Mouse (Mus musculus) G1E (cell line): ENCODE results near the gene Lrrn4cl.

Experiments
- CTCF ChIP-seq: IDR thresholded peaks from 2 replicates; pipeline ENCODE4 v1.5.1; 2012; ENCODE audit warnings: low read depth, low read length, inconsistent platforms, mixed read lengths
- GATA1 ChIP-seq: IDR thresholded peaks from 2 replicates; pipeline ENCODE4 v1.6.1; 2012; ENCODE audit warnings: borderline replicate concordance, low read length, inconsistent platforms, mixed read lengths

DNA sequence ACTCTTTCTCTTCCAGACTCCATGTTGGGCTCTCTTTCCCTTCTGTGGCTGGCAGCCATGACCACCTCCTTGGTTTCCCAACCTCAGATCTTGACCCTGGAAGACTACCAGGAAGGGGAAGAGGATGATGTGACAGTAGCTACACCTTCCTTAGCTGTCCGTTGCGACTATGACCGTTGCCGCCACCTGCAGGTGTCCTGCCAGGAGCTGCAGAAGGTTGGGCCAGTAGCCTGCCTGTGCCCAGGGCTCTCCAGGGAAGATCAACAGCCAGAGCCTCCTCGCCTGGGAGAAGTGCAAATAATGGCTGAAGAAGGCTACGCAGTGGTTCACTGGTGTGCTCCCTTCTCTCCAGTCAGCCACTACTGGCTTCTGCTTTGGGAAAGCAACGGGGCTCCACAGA lies 1.1 kb downstream of the Lrrn4cl start:
- TF ChIP-seq GATA1 (no peak), CTCF (no peak)
